Mouse (Mus musculus) ES-Bruce4 (cell line): ENCODE results near the gene Fkbp1a. TPM values are rescaled to one million over a fixed set of nuclear protein-coding genes. Genes with fewer than 3 reads are reported as not detected.

Experiments used
- H3K27ac ChIP-seq: 2 replicates; pipeline ENCODE4 v1.5.1; 2012; ENCODE audit warnings: low read length, inconsistent platforms; ENCODE audit not compliant: insufficient read depth
- H3K27me3 ChIP-seq: 2 replicates; pipeline ENCODE4 v1.6.1; 2012; ENCODE audit warnings: mild to moderate bottlenecking, low read length, inconsistent platforms; ENCODE audit not compliant: control insufficient read depth, poor library complexity, insufficient read depth, severe bottlenecking
- H3K36me3 ChIP-seq: 2 replicates; pipeline ENCODE4 v1.6.1; 2012; ENCODE audit warnings: inconsistent platforms, mild to moderate bottlenecking, low read length, moderate library complexity; ENCODE audit not compliant: control insufficient read depth, poor library complexity, insufficient read depth, severe bottlenecking
- H3K4me1 ChIP-seq: one replicate; pipeline ENCODE4 v1.8.1; 2011; ENCODE audit warnings: low read length; ENCODE audit not compliant: control insufficient read depth, insufficient read depth
- H3K4me3 ChIP-seq: 2 replicates; pipeline ENCODE4 v1.5.1; 2011; ENCODE audit warnings: low read depth, mild to moderate bottlenecking, low read length
- H3K9ac ChIP-seq: 2 replicates; pipeline ENCODE4 v1.6.1; 2012; ENCODE audit warnings: low read depth, mild to moderate bottlenecking, inconsistent platforms; ENCODE audit not compliant: poor library complexity, severe bottlenecking
- H3K9me3 ChIP-seq: replicated peaks from 2 replicates; pipeline ENCODE4 v1.6.1; 2012; ENCODE audit warnings: mild to moderate bottlenecking, low read length, inconsistent platforms; ENCODE audit not compliant: control insufficient read depth, poor library complexity, insufficient read depth, severe bottlenecking
- CTCF ChIP-seq: IDR thresholded peaks from one replicate; pipeline ENCODE4 v1.8.1; 2011; ENCODE audit warnings: low read depth, low read length
- EP300 ChIP-seq: IDR thresholded peaks from 2 replicates; pipeline ENCODE4 v1.6.1; 2011; ENCODE audit warnings: low read depth, low read length; ENCODE audit not compliant: insufficient read depth
- POLR2A ChIP-seq: IDR thresholded peaks from one replicate; pipeline ENCODE4 v1.8.1; 2011; ENCODE audit warnings: low read length; ENCODE audit not compliant: insufficient read depth
- polyA plus RNA-seq: library from polyadenylated mRNA; stranded (reverse); fragments of >200 nt; gene quantifications from 2 replicates; pipeline ENCODE4 v1.2.4, GENCODE M21; 2011; ENCODE audit warnings: low read depth; ENCODE audit not compliant: missing spikeins, insufficient read depth, insufficient read length

The Fkbp1a gene
- polyA plus RNA-seq, 1 experiment: 363 TPM

GRCm38 (mm10) chr2:151512199-151512598 lies 30.1 kb upstream of the Fkbp1a start:
- H3K27me3 ChIP-seq: no peaks in the 10 kb centered on the region
- H3K4me3 ChIP-seq: no peak overlapping the region
- no peak for TF ChIP-seq EP300
- no peak for TF ChIP-seq POLR2A
- no peak for TF ChIP-seq CTCF
- H3K4me1 ChIP-seq: peaks cover 2% of the 10 kb centered on the region
- H3K9me3 ChIP-seq: no peaks in the 10 kb centered on the region
- no peak overlapping the region for H3K27ac ChIP-seq
- H3K36me3 ChIP-seq: peaks cover 61% of the 10 kb centered on the region
- no peak overlapping the region for H3K9ac ChIP-seq

DNA sequence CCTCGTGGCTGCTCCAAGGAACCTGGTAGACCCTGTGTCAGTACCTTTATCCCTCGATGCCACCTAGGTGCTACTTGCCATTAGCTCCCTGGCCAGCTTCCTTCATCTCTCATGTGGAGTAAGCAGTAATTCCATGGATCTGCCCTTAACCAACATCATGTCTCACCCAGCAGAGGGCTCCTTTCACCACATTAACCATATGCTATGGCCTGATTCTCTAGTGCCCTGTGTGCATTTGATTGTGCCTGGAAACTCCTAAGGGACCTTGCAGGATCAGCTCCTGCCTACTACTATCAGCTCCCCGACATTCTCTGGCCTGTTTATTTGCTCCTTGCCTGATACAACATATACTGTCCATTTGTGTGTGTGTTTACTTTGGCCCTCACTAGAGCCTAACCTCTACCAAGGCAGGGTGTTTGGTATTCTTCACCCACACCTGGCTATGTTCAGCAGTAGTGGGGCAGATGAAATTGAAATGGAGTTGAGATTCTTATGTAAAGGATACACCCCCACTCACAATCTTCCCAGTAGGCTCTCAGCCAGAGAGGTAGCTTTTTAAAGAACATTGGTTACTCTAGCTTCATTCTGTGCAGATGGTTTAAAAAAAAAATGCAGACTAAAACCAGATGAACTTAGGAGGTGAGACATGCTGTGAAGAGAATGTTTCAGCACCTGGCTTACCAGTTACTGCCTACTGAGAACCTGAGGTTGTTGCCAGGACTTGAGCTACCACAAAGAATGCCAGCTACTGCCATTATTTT lies 28.6 kb upstream of the Fkbp1a start:
- no peak for TF ChIP-seq EP300
- Histone ChIP-seq H3K36me3 (peaks cover 53% of the 10 kb centered on the region), H3K27ac (no peak overlapping the region), H3K9ac (no peak overlapping the region), H3K27me3 (no peaks in the 10 kb centered on the region), H3K4me3 (no peak overlapping the region), H3K4me1 (peaks cover 2% of the 10 kb centered on the region), H3K9me3 (no peaks in the 10 kb centered on the region)

GRCm38 (mm10) chr2:151519000-151519399 lies 23.3 kb upstream of the Fkbp1a start:
- Histone ChIP-seq H3K36me3 (peaks cover 14% of the 10 kb centered on the region; the same call in 1 of the 2 replicates), H3K27ac (no peak overlapping the region), H3K27me3 (no peaks in the 10 kb centered on the region), H3K4me1 (no peaks in the 10 kb centered on the region), H3K4me3 (no peak overlapping the region), H3K9ac (no peak overlapping the region), H3K9me3 (no peaks in the 10 kb centered on the region)
- no peak for TF ChIP-seq POLR2A
- no peak for TF ChIP-seq EP300
- TF ChIP-seq CTCF: no peak

- no peak overlapping the region for H3K27ac ChIP-seq
- no peak overlapping the region for H3K4me3 ChIP-seq
- no peaks in the 10 kb centered on the region for H3K36me3 ChIP-seq
- H3K27me3 ChIP-seq: no peaks in the 10 kb centered on the region
- H3K4me1 ChIP-seq: no peaks in the 10 kb centered on the region
- H3K9me3 ChIP-seq: no peaks in the 10 kb centered on the region
- H3K9ac ChIP-seq: no peak overlapping the region
- TF ChIP-seq CTCF (no peak), POLR2A (no peak), EP300 (no peak)
Observed at GRCm38 (mm10) chr2:151524324-151525041, 17.8 kb upstream of the Fkbp1a start.

DNA sequence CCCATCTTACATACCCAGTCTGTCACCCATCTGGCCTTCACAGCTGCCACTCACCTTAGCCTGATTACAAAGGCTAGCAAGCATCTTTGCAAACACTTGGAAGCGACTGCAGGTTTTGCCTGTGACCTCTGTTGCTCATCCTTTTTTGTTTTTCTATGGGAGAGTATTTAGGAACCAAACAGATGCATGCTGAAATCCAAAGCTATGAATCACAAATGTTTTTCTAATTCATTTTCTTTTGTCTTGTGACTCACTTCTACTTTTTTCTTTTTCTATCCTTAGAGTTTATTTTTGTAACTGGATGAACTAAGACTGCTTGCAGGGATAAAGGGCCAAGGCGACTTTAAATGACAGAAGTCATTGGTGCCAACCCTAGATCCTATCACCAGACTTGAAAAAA lies 16.8 kb upstream of the Fkbp1a start:
- no peaks in the 10 kb centered on the region for H3K36me3 ChIP-seq
- no peak overlapping the region for H3K9ac ChIP-seq
- peaks cover 2% of the 10 kb centered on the region for H3K4me1 ChIP-seq
- no peak overlapping the region for H3K27ac ChIP-seq
- no peak for TF ChIP-seq EP300
- no peak for TF ChIP-seq POLR2A
- TF ChIP-seq CTCF: no peak
- no peaks in the 10 kb centered on the region for H3K9me3 ChIP-seq
- no peaks in the 10 kb centered on the region for H3K27me3 ChIP-seq
- H3K4me3 ChIP-seq: no peak overlapping the region

DNA sequence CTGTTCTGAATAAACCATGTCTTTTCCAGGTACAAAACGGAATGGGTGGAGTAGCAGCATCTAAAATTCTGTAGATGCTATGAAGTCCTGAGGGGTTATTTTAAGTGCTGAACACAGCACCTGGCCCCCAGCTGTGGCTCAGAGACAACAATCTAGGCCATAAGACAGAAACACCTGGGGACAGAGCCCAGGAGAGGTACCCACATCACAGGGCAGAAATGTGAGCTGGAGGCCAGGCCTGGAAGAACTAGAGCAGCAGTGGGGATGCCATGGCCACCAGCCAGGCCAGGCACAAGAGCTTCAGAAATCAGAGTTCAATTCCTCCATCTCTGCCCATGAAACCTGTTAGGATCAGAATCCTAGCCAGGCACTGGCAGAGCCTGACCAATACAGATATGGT lies 14.2 kb upstream of the Fkbp1a start:
- no peak overlapping the region for H3K9ac ChIP-seq
- H3K9me3 ChIP-seq: no peaks in the 10 kb centered on the region
- no peak overlapping the region for H3K4me3 ChIP-seq
- H3K36me3 ChIP-seq: no peaks in the 10 kb centered on the region
- peaks cover 4% of the 10 kb centered on the region for H3K4me1 ChIP-seq
- TF ChIP-seq POLR2A (no peak), EP300 (no peak), CTCF (no peak)
- H3K27ac ChIP-seq: no peak overlapping the region
- H3K27me3 ChIP-seq: no peaks in the 10 kb centered on the region
